Mouse (Mus musculus) neural tube, embryonic 11.5 days (tissue): ENCODE measurements at regions not wholly inside any gene's neighbourhood (a gene's known extent, or its start where the extent isn't known, plus 50 kb on each side); places are given as distances from the start of the nearest gene placed in this dataset.

Experiments used
- ATAC-seq: fragments of 200-750 bp; cut with Nextera tagmentation; 2 replicates; pipeline ENCODE4 v1.8.0; 2017; ENCODE audit warnings: moderate number of reproducible peaks, mild to moderate bottlenecking, moderate TSS enrichment, moderate library complexity; ENCODE audit not compliant: insufficient read depth, low FRiP score, low TSS enrichment
- DNase-seq: peaks from one replicate; pipeline ENCODE4 v3.0.0-alpha.2; 2015; ENCODE audit warnings: low spot score
- H3K27ac ChIP-seq: fragments of 300-500 bp; sonication (generic); 2 replicates; pipeline ENCODE4 v1.5.1; 2014; ENCODE audit warnings: low read depth, mild to moderate bottlenecking, low read length
- H3K27me3 ChIP-seq: fragments of 300-500 bp; sonication (generic); 2 replicates; pipeline ENCODE4 v1.6.1; 2014; ENCODE audit warnings: mild to moderate bottlenecking, low read length, mixed read lengths; ENCODE audit not compliant: control insufficient read depth, insufficient read depth
- H3K36me3 ChIP-seq: fragments of 300-500 bp; sonication (generic); 2 replicates; pipeline ENCODE4 v1.6.1; 2014; ENCODE audit warnings: mild to moderate bottlenecking, low read length, moderate library complexity, mixed read lengths; ENCODE audit not compliant: control insufficient read depth, insufficient read depth
- H3K4me1 ChIP-seq: fragments of 300-500 bp; sonication (generic); 2 replicates; pipeline ENCODE4 v1.6.1; 2014; ENCODE audit warnings: low read length, mixed read lengths; ENCODE audit not compliant: control insufficient read depth, insufficient read depth
- H3K4me2 ChIP-seq: fragments of 300-500 bp; sonication (generic); 2 replicates; pipeline ENCODE4 v1.6.1; 2014; ENCODE audit warnings: low read depth, mild to moderate bottlenecking, moderate library complexity
- H3K4me3 ChIP-seq: fragments of 300-500 bp; sonication (generic); 2 replicates; pipeline ENCODE4 v1.5.1; 2014; ENCODE audit warnings: low read depth, low read length
- H3K9ac ChIP-seq: fragments of 300-500 bp; sonication (generic); 2 replicates; pipeline ENCODE4 v1.6.1; 2014; ENCODE audit warnings: mild to moderate bottlenecking, low read length
- H3K9me3 ChIP-seq: fragments of 300-500 bp; sonication (generic); 2 replicates; pipeline ENCODE4 v1.6.1; 2016; ENCODE audit warnings: low read length; ENCODE audit not compliant: control insufficient read depth
- WGBS: fragments of 180-500 bp; shearing (Covaris S2); extraction: QIAGEN DNeasy Blood & Tissue Kit; methylation state at CpG from one replicate; pipeline ENCODE4 v1.1.7; 2014; 5-methylcytosine and 5-hydroxymethylcytosine counted together

DNA sequence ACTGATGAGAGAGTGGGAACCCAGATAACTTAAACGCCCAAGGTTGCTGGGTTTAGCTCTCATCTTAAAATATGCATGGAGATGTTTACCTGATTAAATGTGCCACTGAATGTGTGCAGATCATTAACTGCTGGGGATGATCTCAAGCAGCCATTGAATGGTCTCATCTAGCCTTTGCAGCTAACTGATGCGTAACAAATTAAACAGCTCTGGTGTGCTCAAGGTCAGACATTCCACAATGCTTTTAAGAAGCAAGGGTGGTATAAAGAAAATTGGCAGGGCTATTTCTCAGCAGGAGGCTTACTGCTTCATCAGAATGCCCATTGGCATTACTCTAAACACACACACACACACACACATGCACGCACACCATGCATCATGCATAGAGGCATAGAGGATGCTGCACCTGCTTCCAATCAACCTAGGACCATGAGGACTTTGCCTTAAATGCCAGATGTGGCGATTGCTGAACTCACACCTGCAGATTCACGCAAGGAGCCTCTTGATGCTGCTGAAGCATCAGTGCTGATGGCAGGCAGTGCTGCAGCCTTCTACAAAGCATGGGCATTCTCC is 333.4 kb downstream of the Ice1 start:
- Histone ChIP-seq H3K27ac (no peak overlapping the region), H3K4me3 (no peak overlapping the region), H3K9ac (no peak overlapping the region), H3K4me2 (no peak overlapping the region), H3K9me3 (no peaks in the 10 kb centered on the region), H3K36me3 (no peaks in the 10 kb centered on the region), H3K4me1 (no peaks in the 10 kb centered on the region), H3K27me3 (no peaks in the 10 kb centered on the region)
- WGBS, result 57% methylated on average over 5 of the region's 5 CpGs
- DNase-seq (no peak), ATAC-seq (no peak)

DNA sequence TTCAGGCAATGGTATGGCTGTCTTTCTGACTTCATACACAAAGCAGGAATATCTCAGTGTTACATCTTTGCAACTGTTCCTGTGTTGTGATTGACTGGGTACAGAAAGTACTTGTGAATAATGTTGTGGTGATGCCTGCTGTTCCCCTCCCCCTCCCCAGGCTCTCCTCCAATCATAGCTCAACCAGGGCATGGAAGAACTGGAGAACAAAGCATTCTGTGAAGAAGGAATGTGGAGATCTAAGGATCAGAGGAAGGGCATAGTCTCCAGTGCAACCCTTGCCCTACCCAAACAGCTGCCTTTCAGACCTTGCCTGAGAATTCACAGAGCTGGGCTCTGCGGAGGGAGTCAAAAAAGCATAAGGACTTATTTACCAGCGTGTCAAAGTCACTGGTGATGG is 326.9 kb downstream of the Ice1 start:
- DNase-seq, result peak; percentile 65
- 27% methylated on average over 2 of the region's 2 CpGs for WGBS
- Histone ChIP-seq H3K4me3 (no peak overlapping the region), H3K27me3 (no peaks in the 10 kb centered on the region), H3K9ac (no peak overlapping the region), H3K27ac (peak overlapping the region; percentile 58), H3K4me2 (no peak overlapping the region), H3K9me3 (no peaks in the 10 kb centered on the region), H3K4me1 (peaks cover 10% of the 10 kb centered on the region; the same call in 1 of the 2 replicates), H3K36me3 (no peaks in the 10 kb centered on the region)
- ATAC-seq, result peak; percentile 68

DNA sequence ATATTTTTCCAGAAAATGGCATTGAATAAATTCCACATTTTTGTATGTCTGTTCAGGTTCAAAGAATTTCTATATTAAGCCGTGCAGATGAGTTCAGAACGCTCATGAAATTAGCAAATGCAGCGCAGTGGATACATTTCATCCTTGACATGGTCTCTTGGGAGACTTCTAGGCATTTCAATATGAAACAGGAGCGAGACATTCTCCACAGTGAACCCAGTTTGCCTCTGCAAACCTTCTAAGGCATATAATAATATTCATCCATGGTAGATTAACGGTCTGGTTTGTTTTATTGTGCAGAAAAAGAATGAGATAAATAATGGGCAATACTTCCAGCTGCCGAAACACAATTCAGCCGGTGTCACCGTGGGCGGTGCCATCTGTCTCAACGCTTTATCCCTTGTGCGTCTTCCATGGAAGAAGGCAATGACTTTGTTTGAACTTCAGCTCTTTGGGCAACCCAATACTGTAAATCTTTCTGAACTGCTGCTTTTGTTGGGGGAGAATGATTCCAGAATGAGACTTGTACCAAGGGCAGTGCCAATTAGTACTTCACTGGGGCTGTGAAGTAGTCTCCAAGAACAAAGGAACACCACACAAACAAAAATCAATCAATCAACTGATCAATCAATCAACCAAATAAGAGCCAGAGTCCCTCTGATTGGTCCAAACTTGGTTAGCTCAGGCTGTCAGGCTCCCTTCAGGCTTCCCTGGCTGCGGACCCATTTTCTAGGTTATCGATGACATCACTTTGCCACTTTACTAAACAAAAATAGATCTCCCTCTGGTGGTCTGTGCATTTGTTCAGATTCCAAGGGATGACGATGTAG is 326.0 kb downstream of the Ice1 start:
- Histone ChIP-seq H3K4me1 (peaks cover 10% of the 10 kb centered on the region; the same call in 1 of the 2 replicates), H3K36me3 (no peaks in the 10 kb centered on the region), H3K9ac (no peak overlapping the region), H3K9me3 (no peaks in the 10 kb centered on the region), H3K4me3 (no peak overlapping the region), H3K27ac (peak overlapping the region; percentile 46; the same call in 1 of the 2 replicates), H3K4me2 (no peak overlapping the region), H3K27me3 (no peaks in the 10 kb centered on the region)
- ATAC-seq (peak; percentile 87), DNase-seq (peak; percentile 77)
- 43% methylated on average over 14 of the region's 14 CpGs for WGBS

DNA sequence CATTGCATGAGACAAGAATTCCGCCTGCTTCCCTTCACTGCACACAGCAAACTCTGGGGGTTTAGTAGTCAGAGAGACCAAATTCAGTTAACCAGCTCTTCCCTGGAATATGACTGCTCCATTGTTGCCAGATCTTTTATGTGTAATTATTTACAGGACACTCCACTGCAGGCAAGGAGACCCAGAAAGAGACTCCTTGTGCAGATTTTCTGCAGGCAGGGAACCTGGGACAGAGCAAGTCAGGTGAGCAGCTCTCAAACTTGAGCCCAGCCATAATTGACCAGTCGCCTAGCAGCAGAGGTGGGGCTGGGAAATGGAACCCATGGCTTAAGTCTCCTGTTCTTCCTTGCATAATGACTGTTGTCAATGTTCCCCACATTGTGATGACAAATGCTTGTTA is 324.2 kb downstream of the Ice1 start:
- DNase-seq (no peak), ATAC-seq (no peak)
- no peak overlapping the region for H3K27ac ChIP-seq
- H3K4me3 ChIP-seq, result no peak overlapping the region
- no peaks in the 10 kb centered on the region for H3K36me3 ChIP-seq
- H3K9me3 ChIP-seq, result no peaks in the 10 kb centered on the region
- peaks cover 10% of the 10 kb centered on the region; the same call in 1 of the 2 replicates for H3K4me1 ChIP-seq
- H3K9ac ChIP-seq, result no peak overlapping the region
- H3K4me2 ChIP-seq, result no peak overlapping the region
- WGBS, result 78% methylated on average over 2 of the region's 2 CpGs
- H3K27me3 ChIP-seq, result no peaks in the 10 kb centered on the region

DNA sequence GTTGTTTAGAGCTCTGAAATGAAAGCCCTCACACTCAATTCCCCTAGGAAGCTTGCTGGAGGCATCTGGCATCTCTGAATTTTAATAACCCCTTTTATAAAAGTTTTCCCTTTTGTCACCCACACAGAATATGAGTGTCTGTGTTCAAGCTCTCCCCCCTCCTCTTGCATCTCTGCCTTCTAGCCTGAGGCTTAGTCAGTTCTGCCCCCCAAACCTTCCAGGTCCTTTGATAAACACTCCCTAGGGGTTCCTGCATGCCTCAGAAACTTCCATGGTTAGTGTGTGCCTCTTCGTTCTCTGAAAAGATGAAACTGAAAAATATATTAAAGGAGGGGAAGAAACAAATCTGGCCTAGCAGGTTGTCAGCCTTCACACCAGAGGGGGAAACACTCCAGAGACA is 313.9 kb downstream of the Ice1 start:
- ATAC-seq (no peak), DNase-seq (no peak)
- 85% methylated on average over 1 of the region's 1 CpGs for WGBS
- Histone ChIP-seq H3K4me2 (no peak overlapping the region), H3K4me3 (no peak overlapping the region), H3K36me3 (no peaks in the 10 kb centered on the region), H3K9ac (no peak overlapping the region), H3K4me1 (no peaks in the 10 kb centered on the region), H3K27me3 (no peaks in the 10 kb centered on the region), H3K27ac (no peak overlapping the region), H3K9me3 (no peaks in the 10 kb centered on the region)

DNA sequence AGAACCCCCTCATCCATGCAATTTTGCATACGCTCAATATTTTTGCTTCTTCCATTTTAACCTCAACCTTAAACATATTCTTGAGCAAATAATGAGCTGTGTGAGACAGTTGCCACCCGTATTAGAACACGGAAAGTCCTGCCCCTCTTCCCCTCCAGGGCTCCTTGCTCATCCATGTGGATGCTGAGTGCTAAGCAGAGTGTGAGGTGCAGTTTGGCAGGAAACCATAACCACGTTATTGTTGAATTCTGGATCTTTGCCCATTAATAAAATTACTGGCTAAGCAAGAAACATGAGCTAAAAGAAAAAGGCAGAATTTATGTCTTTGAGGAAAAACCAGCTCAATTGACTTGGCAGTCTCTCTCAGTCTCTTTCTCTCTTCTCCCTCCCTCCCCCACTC is 301.4 kb downstream of the Ice1 start:
- Histone ChIP-seq H3K27me3 (no peaks in the 10 kb centered on the region), H3K4me2 (no peak overlapping the region), H3K4me3 (no peak overlapping the region), H3K9ac (no peak overlapping the region), H3K4me1 (no peaks in the 10 kb centered on the region), H3K36me3 (no peaks in the 10 kb centered on the region), H3K9me3 (no peaks in the 10 kb centered on the region), H3K27ac (no peak overlapping the region)
- WGBS, result 85% methylated on average over 4 of the region's 4 CpGs
- ATAC-seq, result no peak
- no peak for DNase-seq

DNA sequence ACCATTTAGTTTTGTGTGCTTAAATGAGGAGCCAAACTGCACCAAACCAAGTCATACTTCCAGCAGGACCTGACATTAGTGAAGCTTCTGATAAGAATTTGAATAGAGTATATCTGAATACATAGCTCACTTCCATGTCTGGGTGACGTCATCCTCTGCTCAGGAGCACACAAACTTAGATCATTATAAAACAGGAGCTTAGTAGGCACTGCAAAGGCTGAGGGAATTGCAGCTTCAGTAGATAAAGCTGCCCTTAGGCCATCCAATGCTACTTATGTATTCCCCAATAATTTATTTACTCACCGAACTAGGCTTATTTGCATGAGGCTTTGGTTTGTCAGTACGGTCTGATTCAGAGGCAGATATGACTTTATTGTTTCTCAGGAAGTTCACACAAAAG is 297.0 kb downstream of the Ice1 start:
- ATAC-seq (no peak), DNase-seq (no peak)
- no peak overlapping the region for H3K9ac ChIP-seq
- no peaks in the 10 kb centered on the region for H3K36me3 ChIP-seq
- no peaks in the 10 kb centered on the region for H3K9me3 ChIP-seq
- H3K4me2 ChIP-seq, result no peak overlapping the region
- no peaks in the 10 kb centered on the region for H3K4me1 ChIP-seq
- H3K27me3 ChIP-seq, result no peaks in the 10 kb centered on the region
- no peak overlapping the region for H3K4me3 ChIP-seq
- 78% methylated on average over 3 of the region's 3 CpGs for WGBS
- no peak overlapping the region for H3K27ac ChIP-seq

DNA sequence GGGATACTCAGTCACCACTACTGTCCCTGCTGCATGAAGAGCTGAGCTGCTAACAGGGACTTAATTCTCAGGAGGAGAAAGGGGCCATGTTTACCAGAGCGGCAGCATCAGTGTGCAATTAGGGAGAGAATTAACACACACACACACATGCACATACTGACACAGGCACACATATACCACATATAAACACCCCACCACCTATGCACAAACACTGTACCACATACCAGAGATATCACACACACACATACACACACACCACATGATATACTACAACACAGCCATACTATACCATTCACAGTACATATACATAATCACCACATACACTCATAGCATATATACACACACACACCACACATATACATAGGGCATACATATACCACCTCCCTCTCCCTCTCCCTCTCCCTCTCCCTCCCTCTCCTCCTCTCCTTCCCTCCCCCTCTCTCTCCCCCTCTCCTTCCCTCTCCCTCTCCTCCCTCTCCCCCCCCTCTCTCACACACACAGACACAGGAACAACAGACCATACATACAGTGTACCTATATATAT is 294.2 kb downstream of the Ice1 start:
- no peak overlapping the region for H3K4me3 ChIP-seq
- no peaks in the 10 kb centered on the region for H3K4me1 ChIP-seq
- H3K36me3 ChIP-seq, result no peaks in the 10 kb centered on the region
- H3K27me3 ChIP-seq, result no peaks in the 10 kb centered on the region
- ATAC-seq, result no peak
- H3K9ac ChIP-seq, result no peak overlapping the region
- H3K27ac ChIP-seq, result no peak overlapping the region
- H3K4me2 ChIP-seq, result no peak overlapping the region
- WGBS, result 87% methylated on average over 1 of the region's 1 CpGs
- DNase-seq, result no peak
- no peaks in the 10 kb centered on the region for H3K9me3 ChIP-seq

DNA sequence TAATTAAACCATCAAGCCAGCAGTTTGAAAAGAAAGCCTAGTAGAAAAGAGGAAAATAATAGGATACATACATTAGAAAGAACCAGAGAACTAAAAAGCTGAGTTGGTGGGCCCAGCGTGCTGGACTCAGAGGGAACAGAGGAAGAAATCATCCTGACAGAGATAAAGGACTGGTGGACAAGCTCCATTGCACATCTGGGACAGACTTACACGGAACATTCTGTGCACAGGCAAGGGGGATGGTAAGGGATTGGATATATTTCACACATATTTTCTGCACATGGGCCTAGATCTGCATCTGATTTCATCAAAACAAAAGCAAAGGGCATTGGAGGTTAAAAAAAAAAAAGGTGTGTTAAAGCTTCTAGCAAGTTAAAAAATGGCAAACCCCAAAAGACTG is 293.5 kb downstream of the Ice1 start:
- no peaks in the 10 kb centered on the region for H3K27me3 ChIP-seq
- no peak overlapping the region for H3K9ac ChIP-seq
- H3K27ac ChIP-seq, result no peak overlapping the region
- ATAC-seq, result no peak
- H3K4me1 ChIP-seq, result no peaks in the 10 kb centered on the region
- no peak overlapping the region for H3K4me3 ChIP-seq
- no peak overlapping the region for H3K4me2 ChIP-seq
- WGBS, result 37% methylated on average over 2 of the region's 2 CpGs
- H3K36me3 ChIP-seq, result no peaks in the 10 kb centered on the region
- DNase-seq, result no peak
- H3K9me3 ChIP-seq, result no peaks in the 10 kb centered on the region
